Mouse (Mus musculus) urinary bladder, postnatal 25 days (tissue): Measurements from ENCODE around the gene Sipa1l3.

Experiments used
- DNase-seq: peaks from one replicate; pipeline ENCODE4 v3.0.0; 2022; ENCODE audit warnings: low spot score

The Sipa1l3 gene

GRCm38 (mm10) chr7:29480183-29480582 is 38.3 kb downstream of the Sipa1l3 start:
- no peak for DNase-seq

- no peak for DNase-seq
Observed at GRCm38 (mm10) chr7:29475005-29475404, 43.4 kb downstream of the Sipa1l3 start.

- DNase-seq = peak; percentile 46
Observed at GRCm38 (mm10) chr7:29471309-29471708, 47.1 kb downstream of the Sipa1l3 start.

- peak; percentile 33 for DNase-seq
Observed at GRCm38 (mm10) chr7:29469602-29470344, 48.7 kb downstream of the Sipa1l3 start.

- no peak for DNase-seq
Observed at GRCm38 (mm10) chr7:29468593-29468992, 49.8 kb downstream of the Sipa1l3 start.

- no peak for DNase-seq
Observed at GRCm38 (mm10) chr7:29466585-29466984, 51.9 kb downstream of the Sipa1l3 start.

GRCm38 (mm10) chr7:29465736-29466135 is 52.7 kb downstream of the Sipa1l3 start:
- no peak for DNase-seq

GRCm38 (mm10) chr7:29462820-29463219 is 55.6 kb downstream of the Sipa1l3 start:
- no peak for DNase-seq

- no peak for DNase-seq
Observed at GRCm38 (mm10) chr7:29462178-29462577, 56.3 kb downstream of the Sipa1l3 start.

GRCm38 (mm10) chr7:29461557-29461956 is 56.9 kb downstream of the Sipa1l3 start:
- DNase-seq = no peak

- DNase-seq = no peak
Observed at GRCm38 (mm10) chr7:29458889-29459740, 59.3 kb downstream of the Sipa1l3 start.

GRCm38 (mm10) chr7:29457772-29458171 is 60.7 kb downstream of the Sipa1l3 start:
- DNase-seq = no peak

- no peak for DNase-seq
Observed at GRCm38 (mm10) chr7:29456716-29457115, 61.7 kb downstream of the Sipa1l3 start.

- DNase-seq = no peak
Observed at GRCm38 (mm10) chr7:29455591-29455990, 62.9 kb downstream of the Sipa1l3 start.

GRCm38 (mm10) chr7:29454965-29455364 is 63.5 kb downstream of the Sipa1l3 start:
- no peak for DNase-seq

GRCm38 (mm10) chr7:29452991-29453741 is 65.3 kb downstream of the Sipa1l3 start:
- no peak for DNase-seq

- no peak for DNase-seq
Observed at GRCm38 (mm10) chr7:29452381-29452780, 66.1 kb downstream of the Sipa1l3 start.

GRCm38 (mm10) chr7:29450175-29450574 is 68.3 kb downstream of the Sipa1l3 start:
- DNase-seq = no peak

GRCm38 (mm10) chr7:29448830-29449229 is 69.6 kb downstream of the Sipa1l3 start:
- no peak for DNase-seq

- DNase-seq = no peak
Observed at GRCm38 (mm10) chr7:29447147-29447829, 71.2 kb downstream of the Sipa1l3 start.

- DNase-seq = no peak
Observed at GRCm38 (mm10) chr7:29446156-29446555, 72.3 kb downstream of the Sipa1l3 start.

- DNase-seq = no peak
Observed at GRCm38 (mm10) chr7:29444527-29444926, 73.9 kb downstream of the Sipa1l3 start.
